Mouse (Mus musculus) hindbrain, embryonic 11.5 days (tissue): Measurements from ENCODE around the gene Gsap. TPM values are rescaled to one million over a fixed set of nuclear protein-coding genes. Genes with fewer than 3 reads are reported as not detected.
"Not testable (repeated sequence)": the region's sequence is repeated elsewhere in the genome, so short reads cannot be mapped to it uniquely, and the experiment has no call there.

Experiments
- ATAC-seq: fragments of 200-750 bp; cut with Nextera tagmentation; 2 replicates; pipeline ENCODE4 v1.8.0; 2017; ENCODE audit warnings: mild to moderate bottlenecking, moderate TSS enrichment, moderate library complexity; ENCODE audit not compliant: low FRiP score
- DNase-seq: peaks from one replicate; pipeline ENCODE4 v3.0.0-alpha.2; 2015; ENCODE audit warnings: low spot score
- H3K27ac ChIP-seq: fragments of 300-500 bp; sonication (generic); 2 replicates; pipeline ENCODE4 v1.5.1; 2014; ENCODE audit warnings: mild to moderate bottlenecking, low read depth, low read length
- H3K27me3 ChIP-seq: fragments of 300-500 bp; sonication (generic); 2 replicates; pipeline ENCODE4 v1.6.1; 2014; ENCODE audit warnings: mild to moderate bottlenecking, low read length, moderate library complexity, mixed read lengths; ENCODE audit not compliant: control insufficient read depth, insufficient read depth
- H3K36me3 ChIP-seq: fragments of 300-500 bp; sonication (generic); 2 replicates; pipeline ENCODE4 v1.6.1; 2014; ENCODE audit warnings: mild to moderate bottlenecking, low read length, moderate library complexity, mixed read lengths; ENCODE audit not compliant: control insufficient read depth, insufficient read depth
- H3K4me1 ChIP-seq: fragments of 300-500 bp; sonication (generic); replicated peaks from 2 replicates; pipeline ENCODE4 v1.6.1; 2014; ENCODE audit warnings: low read length, mixed read lengths; ENCODE audit not compliant: control insufficient read depth, insufficient read depth
- H3K4me2 ChIP-seq: fragments of 300-500 bp; sonication (generic); replicated peaks from 2 replicates; pipeline ENCODE4 v1.6.1; 2014; ENCODE audit warnings: mild to moderate bottlenecking, low read depth, low read length
- H3K4me3 ChIP-seq: fragments of 300-500 bp; sonication (generic); 2 replicates; pipeline ENCODE4 v1.5.1; 2014; ENCODE audit warnings: low read depth, low read length
- H3K9ac ChIP-seq: fragments of 300-500 bp; sonication (generic); 2 replicates; pipeline ENCODE4 v1.6.1; 2014; ENCODE audit warnings: low read depth, low read length
- H3K9me3 ChIP-seq: fragments of 300-500 bp; sonication (generic); 2 replicates; pipeline ENCODE4 v1.6.1; 2016; ENCODE audit warnings: low read length; ENCODE audit not compliant: control insufficient read depth
- WGBS: fragments of 180-500 bp; shearing (Covaris S2); extraction: QIAGEN DNeasy Blood & Tissue Kit; methylation state at CpG from one replicate; pipeline ENCODE4 v1.1.7; 2014; 5-methylcytosine and 5-hydroxymethylcytosine counted together
- polyA plus RNA-seq: library from polyadenylated mRNA; unstranded; fragments of >200 nt; fragmentation: Nextera tagmentation; extraction: Ambion mirVana; gene quantifications from 2 replicates; pipeline ENCODE4 v1.2.1, GENCODE M21; 2014

Gsap gene
- polyA plus RNA-seq, 1 experiment from 2014 or later, result 2.3 TPM

GRCm38 (mm10) chr5:21170898-21171297 lies 15.2 kb upstream of the Gsap start:
- Histone ChIP-seq H3K4me3 (no peak overlapping the region), H3K27ac (no peak overlapping the region), H3K4me2 (no peak overlapping the region), H3K27me3 (no peaks in the 10 kb centered on the region), H3K36me3 (no peaks in the 10 kb centered on the region), H3K9me3 (no peaks in the 10 kb centered on the region), H3K4me1 (peaks cover 2% of the 10 kb centered on the region; the same call in 1 of the 2 replicates), H3K9ac (no peak overlapping the region)
- DNase-seq, result no peak
- no peak for ATAC-seq
- WGBS, result 61% methylated on average over 5 of the region's 5 CpGs

DNA sequence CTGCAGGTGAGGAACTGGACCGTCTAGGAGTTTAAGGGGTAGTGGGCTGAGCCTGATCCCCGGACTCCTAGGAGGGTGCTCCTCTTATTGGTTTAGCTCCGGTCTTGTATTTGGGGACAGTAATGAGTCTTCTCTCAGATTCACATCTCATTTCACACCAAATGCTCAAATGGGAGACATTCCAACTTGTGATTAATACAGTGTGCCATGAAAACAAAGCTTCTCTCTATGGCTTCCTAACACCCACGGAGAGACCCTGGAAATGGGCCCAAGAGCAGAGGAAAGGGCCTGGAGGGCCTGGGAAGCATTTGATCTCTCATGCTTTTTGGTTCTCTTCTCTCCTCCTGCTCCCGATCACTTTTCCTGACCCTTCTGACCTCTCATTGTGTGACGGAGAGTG lies 14.7 kb upstream of the Gsap start:
- H3K36me3 ChIP-seq, result no peaks in the 10 kb centered on the region
- no peak overlapping the region for H3K27ac ChIP-seq
- H3K4me2 ChIP-seq, result no peak overlapping the region
- H3K4me3 ChIP-seq, result no peak overlapping the region
- DNase-seq (no peak), ATAC-seq (no peak)
- WGBS, result 59% methylated on average over 6 of the region's 6 CpGs
- peaks cover 2% of the 10 kb centered on the region; the same call in 1 of the 2 replicates for H3K4me1 ChIP-seq
- H3K9ac ChIP-seq, result no peak overlapping the region
- H3K9me3 ChIP-seq, result no peaks in the 10 kb centered on the region
- H3K27me3 ChIP-seq, result no peaks in the 10 kb centered on the region

DNA sequence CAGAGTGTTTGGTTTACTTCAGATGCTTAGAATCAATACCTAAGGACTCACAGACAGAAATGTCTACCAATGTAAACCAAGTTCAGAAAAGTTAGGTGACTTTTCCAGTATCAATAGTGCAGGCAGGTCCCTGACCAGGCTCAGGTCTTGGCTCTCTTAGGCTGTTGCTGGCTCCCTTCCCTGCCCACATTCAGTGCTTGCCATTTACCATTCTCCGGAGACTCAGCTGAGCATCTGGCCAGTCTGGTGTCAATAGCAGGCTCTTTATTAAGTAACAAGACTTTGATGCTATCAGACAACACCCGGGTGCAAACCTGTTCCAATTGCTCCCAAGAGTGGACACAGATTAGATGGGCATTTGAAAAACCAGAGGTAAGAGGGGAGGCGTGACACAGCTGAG lies 13.7 kb upstream of the Gsap start:
- H3K4me1 ChIP-seq, result peaks cover 2% of the 10 kb centered on the region; the same call in 1 of the 2 replicates
- 75% methylated on average over 3 of the region's 3 CpGs for WGBS
- DNase-seq, result no peak

GRCm38 (mm10) chr5:21175132-21176112 lies 10.6 kb upstream of the Gsap start:
- DNase-seq (peak; percentile 35), ATAC-seq (peak; percentile 60; the same call in 1 of the 2 replicates)
- no peak overlapping the region for H3K27ac ChIP-seq

More for the DNA sequence above, 13.7 kb upstream of the Gsap start:
- no peaks in the 10 kb centered on the region for H3K27me3 ChIP-seq
- no peak overlapping the region for H3K9ac ChIP-seq
- ATAC-seq, result no peak
- H3K4me3 ChIP-seq, result no peak overlapping the region
- no peak overlapping the region for H3K4me2 ChIP-seq
- H3K27ac ChIP-seq, result no peak overlapping the region
- H3K9me3 ChIP-seq, result no peaks in the 10 kb centered on the region
- H3K36me3 ChIP-seq, result no peaks in the 10 kb centered on the region

DNA sequence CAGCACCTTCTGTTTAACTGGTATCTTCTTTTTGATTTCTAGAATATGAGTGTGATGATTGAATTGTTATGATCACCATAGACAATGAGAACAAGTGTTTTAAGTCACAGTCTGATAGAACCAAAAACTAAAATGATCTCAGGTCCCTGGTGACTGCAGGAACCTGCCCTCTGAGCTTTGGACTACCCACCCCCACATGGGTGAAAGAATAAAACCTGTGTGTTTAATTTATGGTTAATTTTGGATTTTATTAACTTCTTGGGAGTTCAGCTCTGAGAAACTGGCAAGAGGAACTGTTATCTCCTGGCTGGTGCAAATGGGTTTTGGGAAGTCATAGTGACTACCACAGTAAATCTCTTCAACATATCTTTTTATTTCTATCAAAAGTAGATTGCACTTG lies 6.6 kb upstream of the Gsap start:
- Histone ChIP-seq H3K4me1 (no peaks in the 10 kb centered on the region), H3K4me2 (no peak overlapping the region), H3K4me3 (no peak overlapping the region), H3K27me3 (no peaks in the 10 kb centered on the region), H3K27ac (no peak overlapping the region), H3K36me3 (no peaks in the 10 kb centered on the region), H3K9me3 (no peaks in the 10 kb centered on the region), H3K9ac (no peak overlapping the region)
- no peak for ATAC-seq
- DNase-seq, result no peak

More at GRCm38 (mm10) chr5:21175132-21176112, 10.6 kb upstream of the Gsap start:
- Histone ChIP-seq H3K4me2 (no peak overlapping the region), H3K36me3 (no peaks in the 10 kb centered on the region), H3K9ac (no peak overlapping the region), H3K27me3 (no peaks in the 10 kb centered on the region), H3K9me3 (no peaks in the 10 kb centered on the region), H3K4me1 (no peaks in the 10 kb centered on the region), H3K4me3 (no peak overlapping the region)
- WGBS, result 15% methylated on average over 9 of the region's 9 CpGs

- H3K27me3 ChIP-seq, DNase-seq, H3K36me3 ChIP-seq, H3K9ac ChIP-seq, H3K4me2 ChIP-seq, H3K4me1 ChIP-seq, H3K4me3 ChIP-seq, H3K9me3 ChIP-seq, ATAC-seq, H3K27ac ChIP-seq: not testable (repeated sequence)
- WGBS, result 50% methylated on average over 2 of the region's 2 CpGs
These were observed 3.0 kb upstream of the Gsap start for GRCm38 (mm10) chr5:21183046-21183445.

GRCm38 (mm10) chr5:21186821-21187220 lies 766 bp downstream of the Gsap start:
- no peaks in the 10 kb centered on the region for H3K27me3 ChIP-seq
- H3K4me2 ChIP-seq, result no peak overlapping the region; the same call in 1 of the 2 replicates
- H3K27ac ChIP-seq, result no peak overlapping the region
- no peaks in the 10 kb centered on the region for H3K4me1 ChIP-seq
- H3K36me3 ChIP-seq, result no peaks in the 10 kb centered on the region
- H3K9ac ChIP-seq, result peak overlapping the region; percentile 11; the same call in 1 of the 2 replicates
- peak; percentile 30; the same call in 1 of the 2 replicates for ATAC-seq
- H3K4me3 ChIP-seq, result peak overlapping the region; percentile 48; the same call in 1 of the 2 replicates
- H3K9me3 ChIP-seq, result no peaks in the 10 kb centered on the region
- 12% methylated on average over 4 of the region's 4 CpGs for WGBS
- DNase-seq, result peak; percentile 25

- WGBS, result 44% methylated on average over 3 of the region's 3 CpGs
- Histone ChIP-seq H3K9ac (no peak overlapping the region), H3K36me3 (no peaks in the 10 kb centered on the region), H3K4me3 (no peak overlapping the region), H3K27me3 (no peaks in the 10 kb centered on the region), H3K9me3 (0 out of 2 replicates have a peak, but pooled peaks cover 3% of the 10 kb centered on the region), H3K4me2 (no peak overlapping the region), H3K4me1 (no peaks in the 10 kb centered on the region), H3K27ac (no peak overlapping the region)
- no peak for ATAC-seq
- no peak for DNase-seq
These were observed 2.4 kb downstream of the Gsap start for GRCm38 (mm10) chr5:21188435-21188834.
